Mouse (Mus musculus) MEL (cell line): Measurements from ENCODE around the gene Mospd2.

Experiments
- CTCF ChIP-seq, 3 experiments: IDR thresholded peaks in 2 of 3; conservative IDR thresholded peaks in 1 of 3; 2 replicates each; pipeline ENCODE4 v1.5.1; 2011 to 2012; ENCODE audit warnings: low read length in 3 of 3, low read depth in 2 of 3, mild to moderate bottlenecking in 2 of 3, improper control_type of control experiment in 1 of 3, inconsistent platforms in 1 of 3, mixed read lengths in 1 of 3, moderate library complexity in 1 of 3; ENCODE audit not compliant: control insufficient read depth in 1 of 3, insufficient read depth in 1 of 3, poor library complexity in 1 of 3, severe bottlenecking in 1 of 3
- RAD21 ChIP-seq: IDR thresholded peaks from 2 replicates; pipeline ENCODE4 v1.6.1; 2011; ENCODE audit warnings: mild to moderate bottlenecking, low read depth, low read length, improper control_type of control experiment

DNA sequence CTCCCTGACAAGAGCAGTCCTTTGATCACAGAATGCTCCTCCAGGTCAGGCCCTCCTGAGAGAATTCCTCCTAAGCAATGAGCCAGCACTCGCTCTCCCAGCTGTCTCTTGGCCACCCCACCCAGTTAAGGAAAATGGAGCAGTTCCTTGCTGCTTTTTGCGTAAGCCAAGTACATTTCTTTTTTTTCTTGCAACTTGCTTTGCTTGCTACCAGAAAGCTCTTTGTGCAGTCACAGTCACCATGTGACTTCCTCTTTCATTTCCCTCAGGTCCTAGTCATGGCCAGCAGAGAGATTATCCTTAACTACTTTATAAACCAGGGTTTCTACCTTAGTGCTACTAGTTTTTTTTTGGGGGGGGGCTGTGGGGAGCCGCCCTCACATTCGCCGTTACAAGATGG, 38.6 kb downstream of the Mospd2 start:
- TF ChIP-seq CTCF (IDR thresholded peaks at IDR 0.05 in 2 of 3, conservative IDR thresholded peaks at IDR 0.05 in 1 of 3; ENCODE audit: control insufficient read depth in 1 of 3, insufficient read depth in 1 of 3, low read depth in 2 of 3, low read length in 3 of 3, poor library complexity in 1 of 3, severe bottlenecking in 1 of 3), result no peak
- no peak for TF ChIP-seq RAD21
